Mouse (Mus musculus) retina, postnatal 7 days (tissue): ENCODE measurements around the gene Thsd4.
A peak's percentile ranks its signal among the peaks of the same experiment; 100 is the strongest.
"Not testable (repeated sequence)": the region's sequence is repeated elsewhere in the genome, so short reads cannot be mapped to it uniquely, and the experiment has no call there.

Experiments
- DNase-seq: peaks from one replicate; pipeline ENCODE4 v3.0.0-alpha.2; 2012; ENCODE audit warnings: low read depth, low spot score

Thsd4 gene

GRCm38 (mm10) chr9:60001444-60001843, 520.4 kb downstream of the Thsd4 start:
- DNase-seq: no peak

GRCm38 (mm10) chr9:59997725-59998124, 524.1 kb downstream of the Thsd4 start:
- no peak for DNase-seq

- no peak for DNase-seq
These were observed 530.4 kb downstream of the Thsd4 start for GRCm38 (mm10) chr9:59991407-59991806.

- DNase-seq: peak; percentile 66
These were observed 532.0 kb downstream of the Thsd4 start for GRCm38 (mm10) chr9:59989864-59990263.

GRCm38 (mm10) chr9:59985900-59986572, 535.8 kb downstream of the Thsd4 start:
- no peak for DNase-seq

GRCm38 (mm10) chr9:59981116-59981515, 540.7 kb downstream of the Thsd4 start:
- no peak for DNase-seq

- no peak for DNase-seq
These were observed 550.6 kb downstream of the Thsd4 start for GRCm38 (mm10) chr9:59971263-59971662.

GRCm38 (mm10) chr9:59969383-59969782, 552.5 kb downstream of the Thsd4 start:
- no peak for DNase-seq

- DNase-seq: no peak
These were observed 556.8 kb downstream of the Thsd4 start for GRCm38 (mm10) chr9:59965046-59965445.

GRCm38 (mm10) chr9:59964367-59964766, 557.5 kb downstream of the Thsd4 start:
- no peak for DNase-seq

- DNase-seq: no peak
These were observed 560.5 kb downstream of the Thsd4 start for GRCm38 (mm10) chr9:59961201-59961955.

- DNase-seq: no peak
These were observed 561.3 kb downstream of the Thsd4 start, which contains the start of gene Nr2e3 for GRCm38 (mm10) chr9:59960559-59960958. Gene Nr2e3, minus strand, starts transcription at chr9:59960659.

- peak; percentile 93 for DNase-seq
These were observed 562.6 kb downstream of the Thsd4 start for GRCm38 (mm10) chr9:59959276-59959675.

GRCm38 (mm10) chr9:59958115-59958514, 563.7 kb downstream of the Thsd4 start:
- DNase-seq: not testable (repeated sequence)

GRCm38 (mm10) chr9:59956496-59956895, 565.4 kb downstream of the Thsd4 start:
- DNase-seq: no peak

- DNase-seq: no peak
These were observed 566.2 kb downstream of the Thsd4 start for GRCm38 (mm10) chr9:59955692-59956091.

- DNase-seq: no peak
These were observed 566.6 kb downstream of the Thsd4 start for GRCm38 (mm10) chr9:59955199-59955598.

- no peak for DNase-seq
These were observed 568.3 kb downstream of the Thsd4 start for GRCm38 (mm10) chr9:59953556-59953955.

GRCm38 (mm10) chr9:59952515-59953070, 569.3 kb downstream of the Thsd4 start:
- peak; percentile 85 for DNase-seq

GRCm38 (mm10) chr9:59951943-59952342, 569.9 kb downstream of the Thsd4 start:
- no peak for DNase-seq

GRCm38 (mm10) chr9:59951001-59951750, 570.7 kb downstream of the Thsd4 start:
- DNase-seq: peak; percentile 67

GRCm38 (mm10) chr9:59949981-59950380, 571.9 kb downstream of the Thsd4 start:
- no peak for DNase-seq
